Mouse (Mus musculus): ENCODE measurements at regions not wholly inside any gene's neighbourhood (a gene's known extent, or its start where the extent isn't known, plus 50 kb on each side); places are given as distances from the start of the nearest gene placed in this dataset.

GRCm38 (mm10) chr13:85484790-85485189, 195.9 kb upstream of the Rasa1 start:
- Histone ChIP-seq H3K36me3 (no peaks in the 10 kb centered on the region), H3K27ac (no peak overlapping the region), H3K9ac (no peak overlapping the region), H3K4me3 (no peak overlapping the region), H3K9me3 (no peaks in the 10 kb centered on the region), H3K27me3 (no peaks in the 10 kb centered on the region), H3K4me2 (no peak overlapping the region), H3K4me1 (replicated peaks) (no peaks in the 10 kb centered on the region)
- ATAC-seq (ENCODE audit: low FRiP score) = no peak
- WGBS = 71% methylated on average over 3 of the region's 3 CpGs

- no peak for ATAC-seq (ENCODE audit: low FRiP score)
- H3K4me2 ChIP-seq = no peak overlapping the region
- H3K27me3 ChIP-seq = no peaks in the 10 kb centered on the region
- no peak overlapping the region for H3K9ac ChIP-seq
- H3K4me3 ChIP-seq = no peak overlapping the region
- no peaks in the 10 kb centered on the region for H3K36me3 ChIP-seq
- no peaks in the 10 kb centered on the region for H3K9me3 ChIP-seq
- no peaks in the 10 kb centered on the region for H3K4me1 ChIP-seq (replicated peaks)
- no peak overlapping the region for H3K27ac ChIP-seq
Observed at GRCm38 (mm10) chr13:85483348-85483747, 194.4 kb upstream of the Rasa1 start.

- 86% methylated on average over 2 of the region's 2 CpGs for WGBS
- no peak for ATAC-seq (ENCODE audit: low FRiP score)
Observed at GRCm38 (mm10) chr13:85479405-85479804, 190.5 kb upstream of the Rasa1 start.

DNA sequence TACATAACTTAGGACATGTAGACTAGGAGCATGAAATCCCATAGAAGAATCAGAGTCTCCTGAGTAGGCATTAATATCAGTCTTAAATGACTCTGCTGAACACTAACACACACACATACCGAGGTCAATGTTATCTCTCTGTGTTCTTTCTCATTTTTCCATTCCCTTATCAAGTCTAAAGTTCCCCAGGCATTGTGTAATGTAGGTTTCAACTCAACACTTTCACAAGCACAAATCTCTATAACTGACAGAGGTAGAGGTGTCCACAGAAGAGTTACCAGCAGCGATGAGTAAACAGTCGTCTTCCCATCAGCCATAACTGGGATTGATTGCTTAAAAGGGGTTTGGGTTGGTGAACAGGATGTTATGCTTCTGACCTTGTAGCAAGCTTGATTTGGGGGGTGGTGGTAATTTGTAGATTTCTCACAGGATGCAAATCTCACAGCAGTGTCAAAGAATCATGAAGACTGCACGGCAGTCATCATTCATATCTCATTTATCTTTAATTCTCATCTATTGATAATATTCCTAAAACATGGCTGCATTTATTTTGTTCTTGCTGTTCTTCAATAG, 187.4 kb upstream of the Rasa1 start:
- ATAC-seq (ENCODE audit: low FRiP score) = no peak
- H3K9ac ChIP-seq = no peak overlapping the region
- H3K36me3 ChIP-seq = no peaks in the 10 kb centered on the region
- no peak overlapping the region for H3K4me2 ChIP-seq
- WGBS = 87% methylated on average over 4 of the region's 4 CpGs
- no peaks in the 10 kb centered on the region for H3K4me1 ChIP-seq (replicated peaks)
- H3K9me3 ChIP-seq = no peaks in the 10 kb centered on the region
- H3K4me3 ChIP-seq = no peak overlapping the region
- H3K27me3 ChIP-seq = no peaks in the 10 kb centered on the region
- H3K27ac ChIP-seq = no peak overlapping the region

More at GRCm38 (mm10) chr13:85479405-85479804, 190.5 kb upstream of the Rasa1 start:
- no peaks in the 10 kb centered on the region for H3K36me3 ChIP-seq
- H3K27ac ChIP-seq = no peak overlapping the region
- no peaks in the 10 kb centered on the region for H3K4me1 ChIP-seq (replicated peaks)
- no peak overlapping the region for H3K4me2 ChIP-seq
- H3K4me3 ChIP-seq = no peak overlapping the region
- no peaks in the 10 kb centered on the region for H3K27me3 ChIP-seq
- H3K9me3 ChIP-seq = no peaks in the 10 kb centered on the region
- H3K9ac ChIP-seq = no peak overlapping the region

GRCm38 (mm10) chr13:85471340-85471739, 182.4 kb upstream of the Rasa1 start:
- 95% methylated on average over 5 of the region's 5 CpGs for WGBS
- no peak overlapping the region for H3K27ac ChIP-seq
- H3K4me2 ChIP-seq = no peak overlapping the region
- no peaks in the 10 kb centered on the region for H3K9me3 ChIP-seq
- H3K4me1 ChIP-seq (replicated peaks) = no peaks in the 10 kb centered on the region
- H3K9ac ChIP-seq = no peak overlapping the region
- no peak for ATAC-seq (ENCODE audit: low FRiP score)
- no peaks in the 10 kb centered on the region for H3K27me3 ChIP-seq
- H3K36me3 ChIP-seq = no peaks in the 10 kb centered on the region
- H3K4me3 ChIP-seq = no peak overlapping the region

DNA sequence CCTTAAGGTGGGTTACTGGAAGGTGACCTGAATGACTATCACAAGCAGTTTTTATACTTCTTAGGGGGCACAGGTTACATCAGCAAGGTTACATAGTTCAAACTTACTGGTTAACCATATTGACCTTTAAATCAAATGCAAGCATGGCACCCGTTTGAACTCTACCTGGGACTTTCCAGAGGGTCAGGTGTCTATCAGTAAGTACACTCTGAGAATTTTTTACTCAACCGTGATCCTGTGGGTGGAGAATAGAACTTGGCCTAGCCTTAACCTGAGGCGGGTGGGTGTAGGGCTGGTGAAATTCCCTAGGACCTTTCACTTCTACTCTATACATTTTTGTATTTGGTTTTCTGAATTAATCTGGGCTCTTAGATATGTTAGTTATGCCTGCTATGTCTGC, 170.5 kb upstream of the Rasa1 start:
- no peaks in the 10 kb centered on the region for H3K36me3 ChIP-seq
- no peak for ATAC-seq (ENCODE audit: low FRiP score)
- H3K27ac ChIP-seq = no peak overlapping the region
- H3K4me1 ChIP-seq (replicated peaks) = no peaks in the 10 kb centered on the region
- no peak overlapping the region for H3K9ac ChIP-seq
- H3K4me3 ChIP-seq = no peak overlapping the region
- H3K27me3 ChIP-seq = no peaks in the 10 kb centered on the region
- H3K9me3 ChIP-seq = no peaks in the 10 kb centered on the region
- 91% methylated on average over 3 of the region's 3 CpGs for WGBS
- no peak overlapping the region for H3K4me2 ChIP-seq

DNA sequence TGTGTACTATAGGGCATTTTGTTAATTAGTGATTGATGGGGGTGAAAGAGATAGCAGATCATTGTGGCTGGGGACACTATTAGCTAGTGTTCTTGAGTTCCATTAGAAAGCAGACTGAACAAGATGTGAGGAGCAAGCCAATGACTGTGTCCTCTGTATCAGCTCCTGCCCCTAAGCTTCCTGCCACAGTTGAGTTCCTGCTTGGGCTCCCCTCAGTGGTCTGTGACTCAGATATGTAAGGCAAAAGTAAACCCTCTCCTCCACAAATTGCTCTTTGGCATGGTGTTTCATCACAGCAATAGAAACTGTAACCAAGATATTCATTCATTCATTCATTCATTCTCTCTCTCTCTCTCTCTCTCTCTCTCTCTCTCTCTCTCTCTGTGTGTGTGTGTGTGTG, 169.7 kb upstream of the Rasa1 start:
- Histone ChIP-seq H3K4me1 (replicated peaks) (no peaks in the 10 kb centered on the region), H3K27me3 (no peaks in the 10 kb centered on the region), H3K36me3 (no peaks in the 10 kb centered on the region), H3K4me2 (no peak overlapping the region), H3K27ac (no peak overlapping the region), H3K4me3 (no peak overlapping the region), H3K9ac (no peak overlapping the region), H3K9me3 (no peaks in the 10 kb centered on the region)
- no peak for ATAC-seq (ENCODE audit: low FRiP score)

- Histone ChIP-seq H3K4me3 (no peak overlapping the region), H3K4me2 (no peak overlapping the region), H3K27me3 (no peaks in the 10 kb centered on the region), H3K4me1 (replicated peaks) (no peaks in the 10 kb centered on the region), H3K36me3 (no peaks in the 10 kb centered on the region), H3K9ac (no peak overlapping the region), H3K9me3 (no peaks in the 10 kb centered on the region), H3K27ac (no peak overlapping the region)
- WGBS = 92% methylated on average over 1 of the region's 1 CpGs
- no peak for ATAC-seq (ENCODE audit: low FRiP score)
Observed at GRCm38 (mm10) chr13:85439581-85439980, 150.7 kb upstream of the Rasa1 start.

DNA sequence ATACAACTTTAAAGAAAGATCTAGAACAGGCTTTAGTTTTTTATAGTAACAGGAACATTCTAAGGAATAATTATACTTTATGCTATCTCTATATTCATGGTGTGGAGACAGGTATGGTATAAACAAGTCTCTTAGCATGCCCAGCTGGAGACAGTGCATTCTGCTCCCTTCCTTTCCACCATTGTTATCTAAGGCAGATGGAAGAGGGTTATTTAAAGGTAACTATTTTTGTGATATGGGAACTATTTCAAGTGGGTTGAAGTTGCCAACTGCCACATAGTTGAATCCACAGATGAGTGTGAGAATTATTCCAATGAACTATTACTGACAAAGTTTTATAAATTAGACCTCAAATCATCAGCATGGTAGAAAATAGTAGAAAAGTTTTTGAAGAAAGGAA, 148.9 kb upstream of the Rasa1 start:
- Histone ChIP-seq H3K27me3 (no peaks in the 10 kb centered on the region), H3K4me1 (replicated peaks) (no peaks in the 10 kb centered on the region), H3K27ac (no peak overlapping the region), H3K4me2 (no peak overlapping the region), H3K9me3 (no peaks in the 10 kb centered on the region), H3K4me3 (no peak overlapping the region), H3K9ac (no peak overlapping the region), H3K36me3 (no peaks in the 10 kb centered on the region)
- ATAC-seq (ENCODE audit: low FRiP score) = no peak

DNA sequence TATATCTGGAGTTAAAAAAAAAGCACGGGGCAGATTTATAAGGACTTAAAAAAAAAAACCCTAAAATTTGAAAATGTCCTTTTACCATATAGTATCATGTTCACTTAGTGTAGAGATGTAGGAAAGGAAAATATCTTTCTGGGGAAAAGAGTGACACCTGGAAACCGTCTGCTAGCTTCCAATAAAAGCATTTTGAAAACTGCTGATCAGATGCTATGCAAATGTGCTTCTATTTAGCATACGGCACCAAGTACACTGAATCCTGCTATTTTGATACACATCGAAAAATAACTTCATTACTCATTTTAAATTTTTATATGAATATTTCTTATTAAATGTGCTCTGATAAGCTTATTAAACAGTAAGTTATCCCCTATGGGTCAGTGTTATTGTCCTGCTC, 148.1 kb upstream of the Rasa1 start:
- Histone ChIP-seq H3K4me3 (no peak overlapping the region), H3K4me2 (no peak overlapping the region), H3K27me3 (no peaks in the 10 kb centered on the region), H3K36me3 (no peaks in the 10 kb centered on the region), H3K9me3 (no peaks in the 10 kb centered on the region), H3K9ac (no peak overlapping the region), H3K27ac (no peak overlapping the region), H3K4me1 (replicated peaks) (no peaks in the 10 kb centered on the region)
- no peak for ATAC-seq (ENCODE audit: low FRiP score)
- WGBS = 84% methylated on average over 4 of the region's 4 CpGs

DNA sequence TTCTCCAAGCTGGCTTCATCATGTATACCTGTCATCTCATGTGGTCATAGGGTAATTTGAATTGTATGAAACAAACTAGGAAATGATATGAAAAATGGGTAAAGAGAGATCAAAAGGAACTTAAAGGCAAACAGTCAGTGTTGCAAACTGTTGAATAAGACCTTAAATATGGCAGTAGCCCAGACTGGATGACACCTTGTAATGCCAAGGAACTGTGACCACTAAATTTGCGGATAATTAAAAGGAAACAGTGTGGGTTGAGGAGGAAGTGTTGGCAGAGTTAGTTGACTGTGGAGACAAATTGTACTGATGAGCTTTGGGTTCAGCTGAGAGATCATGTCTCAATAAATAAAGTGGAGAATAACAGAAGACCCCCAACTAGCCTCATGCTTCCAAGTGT, 147.3 kb upstream of the Rasa1 start:
- 96% methylated on average over 1 of the region's 1 CpGs for WGBS
- H3K9ac ChIP-seq = no peak overlapping the region
- no peak for ATAC-seq (ENCODE audit: low FRiP score)
- no peak overlapping the region for H3K4me2 ChIP-seq
- H3K36me3 ChIP-seq = no peaks in the 10 kb centered on the region
- no peaks in the 10 kb centered on the region for H3K9me3 ChIP-seq
- no peaks in the 10 kb centered on the region for H3K27me3 ChIP-seq
- H3K4me1 ChIP-seq (replicated peaks) = no peaks in the 10 kb centered on the region
- H3K27ac ChIP-seq = no peak overlapping the region
- no peak overlapping the region for H3K4me3 ChIP-seq

DNA sequence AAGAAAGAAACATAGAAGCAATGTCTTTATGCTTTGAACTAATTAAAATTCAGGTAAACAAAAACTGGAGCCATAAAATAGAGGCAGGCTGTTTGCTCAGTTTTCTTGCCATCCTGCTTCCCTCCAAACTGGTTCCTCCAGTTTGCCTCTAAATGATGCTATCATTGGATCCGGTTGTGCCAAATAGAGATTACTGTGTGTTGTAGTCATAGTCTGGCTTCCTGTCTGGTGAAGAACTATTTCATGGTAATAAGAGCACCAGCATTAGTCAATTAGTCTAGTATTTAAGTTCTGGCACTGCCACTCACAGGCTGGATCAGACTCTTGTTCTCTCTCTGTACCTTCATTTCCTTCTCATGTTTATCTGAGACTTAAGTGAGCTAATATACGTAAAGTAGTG, 141.9 kb upstream of the Rasa1 start:
- no peak for ATAC-seq (ENCODE audit: low FRiP score)
- Histone ChIP-seq H3K9me3 (no peaks in the 10 kb centered on the region), H3K4me2 (no peak overlapping the region), H3K27me3 (no peaks in the 10 kb centered on the region), H3K27ac (no peak overlapping the region), H3K4me1 (replicated peaks) (no peaks in the 10 kb centered on the region), H3K4me3 (no peak overlapping the region), H3K36me3 (no peaks in the 10 kb centered on the region), H3K9ac (no peak overlapping the region)
- 93% methylated on average over 2 of the region's 2 CpGs for WGBS

DNA sequence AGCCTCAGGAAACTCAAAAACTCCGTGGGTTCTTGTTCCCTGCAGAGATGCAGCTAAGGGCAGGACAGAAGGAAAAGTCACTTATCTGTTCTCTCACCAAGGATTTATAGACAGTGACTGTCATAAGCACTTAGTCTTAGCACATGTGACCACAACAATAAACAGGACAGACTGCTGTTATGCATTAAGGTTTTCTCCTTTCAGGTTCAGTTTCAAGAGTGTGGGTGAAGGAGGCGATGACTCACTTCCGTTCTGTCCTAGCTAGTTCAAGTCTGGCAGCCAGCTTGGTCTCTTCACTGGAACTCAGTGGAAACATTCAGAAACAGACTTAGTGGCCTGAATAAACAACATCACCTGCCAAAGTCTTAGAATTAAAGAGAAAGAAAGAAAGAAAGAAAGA, 141.1 kb upstream of the Rasa1 start:
- no peaks in the 10 kb centered on the region for H3K27me3 ChIP-seq
- no peak for ATAC-seq (ENCODE audit: low FRiP score)
- H3K9me3 ChIP-seq = no peaks in the 10 kb centered on the region
- no peak overlapping the region for H3K27ac ChIP-seq
- no peaks in the 10 kb centered on the region for H3K36me3 ChIP-seq
- H3K9ac ChIP-seq = no peak overlapping the region
- WGBS = 84% methylated on average over 3 of the region's 3 CpGs
- no peak overlapping the region for H3K4me2 ChIP-seq
- no peak overlapping the region for H3K4me3 ChIP-seq
- no peaks in the 10 kb centered on the region for H3K4me1 ChIP-seq (replicated peaks)

DNA sequence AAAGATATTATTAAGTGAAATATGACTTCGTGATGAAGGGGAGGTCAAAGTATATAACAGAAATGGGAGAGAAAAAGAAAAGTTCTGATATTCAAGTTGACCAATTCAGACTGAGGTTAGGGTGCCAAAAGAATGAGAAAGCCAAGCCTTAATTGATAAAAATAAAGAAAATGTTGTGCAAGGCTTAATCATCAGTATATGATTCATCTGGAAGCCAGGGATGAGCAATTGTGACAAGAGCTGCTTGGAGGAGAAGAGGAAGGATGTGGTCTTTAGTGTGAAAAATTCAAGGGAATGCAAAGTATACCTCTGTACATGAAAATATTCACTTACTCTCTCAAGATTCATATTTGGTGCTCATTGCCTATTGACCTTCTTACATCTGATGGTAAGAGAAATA, 129.7 kb upstream of the Rasa1 start:
- H3K27me3 ChIP-seq = no peaks in the 10 kb centered on the region
- no peaks in the 10 kb centered on the region for H3K4me1 ChIP-seq (replicated peaks)
- no peak overlapping the region for H3K4me2 ChIP-seq
- H3K27ac ChIP-seq = no peak overlapping the region
- WGBS = 75% methylated on average over 1 of the region's 1 CpGs
- no peak overlapping the region for H3K9ac ChIP-seq
- ATAC-seq (ENCODE audit: low FRiP score) = no peak
- H3K36me3 ChIP-seq = no peaks in the 10 kb centered on the region
- no peaks in the 10 kb centered on the region for H3K9me3 ChIP-seq
- H3K4me3 ChIP-seq = no peak overlapping the region

All from hindbrain, embryonic 13.5 days (tissue).